Mouse (Mus musculus) neural tube, embryonic 15.5 days (tissue): ENCODE results near the gene Cpa1. TPM values are rescaled to one million over a fixed set of nuclear protein-coding genes. Genes with fewer than 3 reads are reported as not detected.

ENCODE experiments used
- ATAC-seq: fragments of 200-750 bp; cut with Nextera tagmentation; 2 replicates; pipeline ENCODE4 v1.8.0; 2017; ENCODE audit warnings: mild to moderate bottlenecking, moderate TSS enrichment, moderate library complexity; ENCODE audit not compliant: low FRiP score
- H3K27ac ChIP-seq: fragments of 300-500 bp; sonication (generic); replicated peaks from 2 replicates; pipeline ENCODE4 v1.5.1; 2015; ENCODE audit warnings: mild to moderate bottlenecking, inconsistent platforms
- H3K27me3 ChIP-seq: fragments of 300-500 bp; sonication (generic); replicated peaks from 2 replicates; pipeline ENCODE4 v1.6.1; 2015; ENCODE audit warnings: inconsistent platforms
- H3K36me3 ChIP-seq: fragments of 300-500 bp; sonication (generic); 2 replicates; pipeline ENCODE4 v1.6.1; 2015; ENCODE audit warnings: inconsistent platforms
- H3K4me1 ChIP-seq: fragments of 300-500 bp; sonication (generic); 2 replicates; pipeline ENCODE4 v1.6.1; 2015; ENCODE audit warnings: inconsistent platforms
- H3K4me2 ChIP-seq: fragments of 300-500 bp; sonication (generic); 2 replicates; pipeline ENCODE4 v1.6.1; 2015; ENCODE audit warnings: inconsistent platforms, mild to moderate bottlenecking, moderate library complexity
- H3K4me3 ChIP-seq: fragments of 300-500 bp; sonication (generic); replicated peaks from 2 replicates; pipeline ENCODE4 v1.5.1; 2015; ENCODE audit warnings: mild to moderate bottlenecking, inconsistent platforms
- H3K9ac ChIP-seq: fragments of 300-500 bp; sonication (generic); replicated peaks from 2 replicates; pipeline ENCODE4 v1.6.1; 2015; ENCODE audit warnings: mild to moderate bottlenecking, inconsistent platforms
- H3K9me3 ChIP-seq: fragments of 300-500 bp; sonication (generic); replicated peaks from 2 replicates; pipeline ENCODE4 v1.6.1; 2016; ENCODE audit warnings: inconsistent platforms
- WGBS: fragments of 180-500 bp; shearing (Covaris S2); methylation state at CpG from one replicate; pipeline ENCODE4 v1.1.7; 2015; ENCODE audit warnings: mixed read lengths; 5-methylcytosine and 5-hydroxymethylcytosine counted together
- polyA plus RNA-seq: library from polyadenylated mRNA; unstranded; fragments of >200 nt; fragmentation: Nextera tagmentation; extraction: Ambion mirVana; gene quantifications from 2 replicates; pipeline ENCODE4 v1.2.1, GENCODE M21; 2015

Cpa1 gene
- polyA plus RNA-seq, 1 experiment from 2014 or later = 0.50 TPM

- 94% methylated on average over 9 of the region's 9 CpGs for WGBS
- Histone ChIP-seq H3K9ac (no peak overlapping the region), H3K9me3 (no peaks in the 10 kb centered on the region), H3K4me3 (no peak overlapping the region), H3K4me2 (no peak overlapping the region), H3K36me3 (no peaks in the 10 kb centered on the region), H3K27me3 (no peaks in the 10 kb centered on the region), H3K27ac (no peak overlapping the region), H3K4me1 (peaks cover 6% of the 10 kb centered on the region; the same call in 1 of the 2 replicates)
- no peak for ATAC-seq
These were observed 14.3 kb upstream of the Cpa1 start for GRCm38 (mm10) chr6:30624763-30625162.

- peaks cover 6% of the 10 kb centered on the region; the same call in 1 of the 2 replicates for H3K4me1 ChIP-seq
- peak; percentile 46; the same call in 1 of the 2 replicates for ATAC-seq
- 29% methylated on average over 6 of the region's 6 CpGs for WGBS
- H3K4me2 ChIP-seq = no peak overlapping the region
- peak overlapping the region; percentile 65 for H3K27ac ChIP-seq
- H3K36me3 ChIP-seq = no peaks in the 10 kb centered on the region
- H3K27me3 ChIP-seq = no peaks in the 10 kb centered on the region
- no peak overlapping the region for H3K9ac ChIP-seq
- H3K9me3 ChIP-seq = no peaks in the 10 kb centered on the region
- no peak overlapping the region for H3K4me3 ChIP-seq
These were observed 10.9 kb upstream of the Cpa1 start for GRCm38 (mm10) chr6:30628152-30628551.

GRCm38 (mm10) chr6:30629989-30630388 lies 9.0 kb upstream of the Cpa1 start:
- Histone ChIP-seq H3K4me1 (peaks cover 6% of the 10 kb centered on the region; the same call in 1 of the 2 replicates), H3K27ac (no peak overlapping the region), H3K4me2 (no peak overlapping the region), H3K27me3 (no peaks in the 10 kb centered on the region), H3K9ac (no peak overlapping the region), H3K36me3 (no peaks in the 10 kb centered on the region), H3K9me3 (no peaks in the 10 kb centered on the region), H3K4me3 (no peak overlapping the region)
- ATAC-seq = no peak
- 97% methylated on average over 1 of the region's 1 CpGs for WGBS

- Histone ChIP-seq H3K4me3 (no peak overlapping the region), H3K27me3 (no peaks in the 10 kb centered on the region), H3K4me2 (no peak overlapping the region), H3K4me1 (0 out of 2 replicates have a peak, but pooled peaks cover 4% of the 10 kb centered on the region), H3K9me3 (no peaks in the 10 kb centered on the region), H3K27ac (no peak overlapping the region; the same call in 1 of the 2 replicates), H3K9ac (no peak overlapping the region), H3K36me3 (no peaks in the 10 kb centered on the region)
- no peak for ATAC-seq
- WGBS = 56% methylated on average over 8 of the region's 8 CpGs
These were observed 3.6 kb upstream of the Cpa1 start for GRCm38 (mm10) chr6:30635361-30635862.

- Histone ChIP-seq H3K4me1 (0 out of 2 replicates have a peak, but pooled peaks cover 4% of the 10 kb centered on the region), H3K27ac (peak overlapping the region; percentile 56), H3K27me3 (no peaks in the 10 kb centered on the region), H3K36me3 (no peaks in the 10 kb centered on the region), H3K4me3 (no peak overlapping the region), H3K9ac (no peak overlapping the region), H3K9me3 (no peaks in the 10 kb centered on the region), H3K4me2 (no peak overlapping the region)
- no peak for ATAC-seq
- WGBS = 27% methylated on average over 4 of the region's 4 CpGs
These were observed 2.7 kb upstream of the Cpa1 start for GRCm38 (mm10) chr6:30636186-30636842.

- no peak overlapping the region; the same call in 1 of the 2 replicates for H3K27ac ChIP-seq
- no peaks in the 10 kb centered on the region for H3K27me3 ChIP-seq
- no peak for ATAC-seq
- no peak overlapping the region for H3K9ac ChIP-seq
- no peak overlapping the region for H3K4me2 ChIP-seq
- no peak overlapping the region for H3K4me3 ChIP-seq
- H3K9me3 ChIP-seq = no peaks in the 10 kb centered on the region
- peaks cover 5% of the 10 kb centered on the region; the same call in 1 of the 2 replicates for H3K4me1 ChIP-seq
- 77% methylated on average over 12 of the region's 12 CpGs for WGBS
- H3K36me3 ChIP-seq = no peaks in the 10 kb centered on the region
These were observed 4.9 kb downstream of the Cpa1 start for GRCm38 (mm10) chr6:30643694-30644460.

GRCm38 (mm10) chr6:30644462-30644861 lies 5.4 kb downstream of the Cpa1 start:
- Histone ChIP-seq H3K27ac (no peak overlapping the region), H3K4me1 (peaks cover 8% of the 10 kb centered on the region), H3K36me3 (no peaks in the 10 kb centered on the region), H3K4me2 (no peak overlapping the region), H3K27me3 (no peaks in the 10 kb centered on the region), H3K9ac (no peak overlapping the region), H3K4me3 (no peak overlapping the region), H3K9me3 (no peaks in the 10 kb centered on the region)
- WGBS = 48% methylated on average over 3 of the region's 3 CpGs
- ATAC-seq = no peak

GRCm38 (mm10) chr6:30645379-30645778 lies 6.4 kb downstream of the Cpa1 start:
- Histone ChIP-seq H3K4me3 (no peak overlapping the region), H3K27ac (no peak overlapping the region), H3K9me3 (no peaks in the 10 kb centered on the region), H3K36me3 (no peaks in the 10 kb centered on the region), H3K27me3 (no peaks in the 10 kb centered on the region), H3K4me1 (peaks cover 15% of the 10 kb centered on the region), H3K4me2 (no peak overlapping the region), H3K9ac (no peak overlapping the region)
- 59% methylated on average over 6 of the region's 6 CpGs for WGBS
- ATAC-seq = no peak

GRCm38 (mm10) chr6:30649651-30650296 lies 10.8 kb downstream of the Cpa1 start:
- no peaks in the 10 kb centered on the region for H3K9me3 ChIP-seq
- no peak overlapping the region for H3K4me2 ChIP-seq
- H3K36me3 ChIP-seq = no peaks in the 10 kb centered on the region
- peaks cover 43% of the 10 kb centered on the region for H3K4me1 ChIP-seq
- 0 out of 2 replicates have a peak, but pooled peaks have one; percentile 19 for ATAC-seq
- WGBS = 41% methylated on average over 11 of the region's 11 CpGs
- H3K9ac ChIP-seq = no peak overlapping the region
- H3K4me3 ChIP-seq = no peak overlapping the region
- no peaks in the 10 kb centered on the region for H3K27me3 ChIP-seq
- peak overlapping the region; percentile 41; the same call in 1 of the 2 replicates for H3K27ac ChIP-seq

GRCm38 (mm10) chr6:30652425-30653188 lies 13.6 kb downstream of the Cpa1 start:
- peaks cover 62% of the 10 kb centered on the region for H3K4me1 ChIP-seq
- H3K9ac ChIP-seq = no peak overlapping the region
- no peaks in the 10 kb centered on the region for H3K27me3 ChIP-seq
- H3K4me3 ChIP-seq = no peak overlapping the region
- H3K4me2 ChIP-seq = no peak overlapping the region
- H3K36me3 ChIP-seq = no peaks in the 10 kb centered on the region
- no peaks in the 10 kb centered on the region for H3K9me3 ChIP-seq
- no peak for ATAC-seq
- 38% methylated on average over 9 of the region's 9 CpGs for WGBS
- peak overlapping the region; percentile 70 for H3K27ac ChIP-seq

- Histone ChIP-seq H3K4me1 (peaks cover 58% of the 10 kb centered on the region), H3K4me2 (no peak overlapping the region), H3K36me3 (no peaks in the 10 kb centered on the region), H3K9me3 (no peaks in the 10 kb centered on the region), H3K27me3 (no peaks in the 10 kb centered on the region), H3K27ac (peak overlapping the region; percentile 70), H3K9ac (no peak overlapping the region), H3K4me3 (no peak overlapping the region)
- ATAC-seq = no peak
- 63% methylated on average over 6 of the region's 6 CpGs for WGBS
These were observed 14.5 kb downstream of the Cpa1 start for GRCm38 (mm10) chr6:30653518-30653917.
